Mouse (Mus musculus) lung, postnatal 10 days (tissue): ENCODE data around the gene Mob3b.

ENCODE experiments used
- DNase-seq: peaks from one replicate; pipeline ENCODE4 v3.0.0; 2021

Gene Mob3b

GRCm38 (mm10) chr4:35146597-35146996, 10.7 kb downstream of the Mob3b start:
- DNase-seq = no peak

GRCm38 (mm10) chr4:35145726-35146125, 11.6 kb downstream of the Mob3b start:
- no peak for DNase-seq

- DNase-seq = no peak
These were observed 13.7 kb downstream of the Mob3b start for GRCm38 (mm10) chr4:35143472-35144102.

- no peak for DNase-seq
These were observed 17.0 kb downstream of the Mob3b start for GRCm38 (mm10) chr4:35140317-35140716.

GRCm38 (mm10) chr4:35138077-35138476, 19.2 kb downstream of the Mob3b start:
- DNase-seq = no peak

- DNase-seq = no peak
These were observed 20.3 kb downstream of the Mob3b start for GRCm38 (mm10) chr4:35136996-35137395.

- DNase-seq = no peak
These were observed 21.5 kb downstream of the Mob3b start for GRCm38 (mm10) chr4:35135806-35136205.

GRCm38 (mm10) chr4:35134846-35135611, 22.3 kb downstream of the Mob3b start:
- no peak for DNase-seq

- DNase-seq = no peak
These were observed 23.9 kb downstream of the Mob3b start for GRCm38 (mm10) chr4:35133411-35133810.

GRCm38 (mm10) chr4:35131592-35131991, 25.7 kb downstream of the Mob3b start:
- no peak for DNase-seq

- DNase-seq = peak; percentile 46
These were observed 26.8 kb downstream of the Mob3b start for GRCm38 (mm10) chr4:35130411-35130948.

GRCm38 (mm10) chr4:35127759-35128158, 29.5 kb downstream of the Mob3b start:
- DNase-seq = no peak

GRCm38 (mm10) chr4:35126776-35127175, 30.5 kb downstream of the Mob3b start:
- no peak for DNase-seq

GRCm38 (mm10) chr4:35125299-35125777, 31.9 kb downstream of the Mob3b start:
- no peak for DNase-seq

- DNase-seq = no peak
These were observed 33.3 kb downstream of the Mob3b start for GRCm38 (mm10) chr4:35124027-35124426.

GRCm38 (mm10) chr4:35123087-35123486, 34.2 kb downstream of the Mob3b start:
- DNase-seq = no peak

- no peak for DNase-seq
These were observed 36.2 kb downstream of the Mob3b start for GRCm38 (mm10) chr4:35121060-35121459.

- DNase-seq = no peak
These were observed 36.7 kb downstream of the Mob3b start for GRCm38 (mm10) chr4:35120575-35120974.

GRCm38 (mm10) chr4:35120159-35120558, 37.1 kb downstream of the Mob3b start:
- no peak for DNase-seq

- no peak for DNase-seq
These were observed 38.4 kb downstream of the Mob3b start for GRCm38 (mm10) chr4:35118851-35119250.

- DNase-seq = no peak
These were observed 40.1 kb downstream of the Mob3b start for GRCm38 (mm10) chr4:35117144-35117543.

- DNase-seq = no peak
These were observed 41.4 kb downstream of the Mob3b start for GRCm38 (mm10) chr4:35115933-35116332.

GRCm38 (mm10) chr4:35114950-35115349, 42.3 kb downstream of the Mob3b start:
- no peak for DNase-seq
